Mouse (Mus musculus): ENCODE measurements at regions not wholly inside any gene's neighbourhood (a gene's known extent, or its start where the extent isn't known, plus 50 kb on each side); places are given as distances from the start of the nearest gene placed in this dataset.

- ATAC-seq: peak; percentile 67
- 64% methylated on average over 4 of the region's 4 CpGs for WGBS
- Histone ChIP-seq H3K36me3 (ENCODE audit: poor library complexity, severe bottlenecking) (no peaks in the 10 kb centered on the region), H3K4me1 (no peaks in the 10 kb centered on the region), H3K27ac (no peak overlapping the region), H3K9me3 (replicated peaks) (no peaks in the 10 kb centered on the region), H3K9ac (no peak overlapping the region), H3K27me3 (no peaks in the 10 kb centered on the region), H3K4me2 (no peak overlapping the region), H3K4me3 (no peak overlapping the region)
Measured at GRCm38 (mm10) chr11:40850652-40851092, 95.6 kb upstream of the Ccng1 start.

GRCm38 (mm10) chr11:40846586-40846985 is 91.5 kb upstream of the Ccng1 start:
- H3K9me3 ChIP-seq (replicated peaks): no peaks in the 10 kb centered on the region
- H3K9ac ChIP-seq: no peak overlapping the region
- H3K4me3 ChIP-seq: no peak overlapping the region
- no peaks in the 10 kb centered on the region for H3K36me3 ChIP-seq (ENCODE audit: poor library complexity, severe bottlenecking)
- H3K4me1 ChIP-seq: no peaks in the 10 kb centered on the region
- no peak overlapping the region for H3K27ac ChIP-seq
- H3K27me3 ChIP-seq: no peaks in the 10 kb centered on the region
- 83% methylated on average over 1 of the region's 1 CpGs for WGBS
- H3K4me2 ChIP-seq: no peak overlapping the region
- no peak for ATAC-seq

GRCm38 (mm10) chr11:40835393-40835792 is 80.3 kb upstream of the Ccng1 start:
- 64% methylated on average over 4 of the region's 4 CpGs for WGBS
- Histone ChIP-seq H3K4me1 (no peaks in the 10 kb centered on the region), H3K4me3 (no peak overlapping the region), H3K27me3 (no peaks in the 10 kb centered on the region), H3K4me2 (no peak overlapping the region), H3K27ac (no peak overlapping the region), H3K9ac (no peak overlapping the region), H3K9me3 (replicated peaks) (0 out of 2 replicates have a peak, but pooled peaks cover 3% of the 10 kb centered on the region), H3K36me3 (ENCODE audit: poor library complexity, severe bottlenecking) (no peaks in the 10 kb centered on the region)
- peak; percentile 61; the same call in 1 of the 2 replicates for ATAC-seq

Data from forebrain, embryonic 13.5 days (tissue).